Comparison of ENCODE assay signal across 23 mouse cellular contexts in genomic region chr13:5956145-5956544, GRCm38 (mm10).
DNase-seq lines count a peak whose midpoint lies in the region; ATAC-seq lines count a peak whose summit lies in the region.
"Had no signal": no experiment of that assay in that cellular context is flagged by ENCODE, and none has a peak within 500 bp of the region (broad histone marks: within the 10 kb centered on the region; RNA-seq: fewer than 3 reads in every experiment).

No protein-coding gene starts in this region.

- DNase-seq in thymus, postnatal 0 days (ENCODE audit: low spot score), result peak; percentile 18
- no peak for DNase-seq in thymus, postnatal 14 days
- DNase-seq in MN1 (ENCODE audit: low spot score), result no peak
- DNase-seq in cerebellum, postnatal 25 days, result no peak
- DNase-seq in lung, postnatal 10 days, result no peak
- DNase-seq: adrenal gland, adult 2 months; adrenal gland, postnatal 14 days; cerebellum, adult 11 months; cerebellum, adult 2 months; cerebellum, adult 9-11 months; forebrain, postnatal 0 days; gastrocnemius, postnatal 10 days; gastrocnemius, postnatal 36 days; heart, adult 2 months; heart, postnatal 10 days; heart, postnatal 36 days; kidney, adult 2 months had no signal

- ATAC-seq in CD4-positive, CD25-positive, alpha-beta regulatory T cell, adult 4 months, result peak; percentile 69
- 0 out of 2 replicates have a peak, but pooled peaks have one; percentile 32 for ATAC-seq in common myeloid progenitor, adult 5-6 weeks (replicated peaks; ENCODE audit: low read depth, poor library complexity, severe bottlenecking)
- 0 out of 2 replicates have a peak, but pooled peaks have one; percentile 13 for ATAC-seq in neutrophil, adult 5-6 weeks (ENCODE audit: extremely low read depth, insufficient number of reproducible peaks, low FRiP score, poor library complexity, severe bottlenecking)
- ATAC-seq: forebrain, embryonic 14.5 days; forebrain, postnatal 0 days; hindbrain, postnatal 0 days; intestine, postnatal 0 days had no signal

Comparison
In these comparisons a context has a peak if more than half of its experiments do, and no peak if none do; other contexts are left out.
1. ATAC-seq: peak in every context shown above with its lines; median percentile 69 in CD4-positive, CD25-positive, alpha-beta regulatory T cell, adult 4 months; 32 in common myeloid progenitor, adult 5-6 weeks; 13 in neutrophil, adult 5-6 weeks.